Mouse (Mus musculus) A20 (cell line): ENCODE results near the gene Mrtfa.

Experiments used
- DNase-seq: peaks from one replicate; pipeline ENCODE4 v3.0.0-alpha.2; 2011; ENCODE audit warnings: low read depth, low spot score

Mrtfa gene

GRCm38 (mm10) chr15:81197197-81197596 is 6.6 kb upstream of the Mrtfa start:
- no peak for DNase-seq

GRCm38 (mm10) chr15:81195447-81195846 is 4.9 kb upstream of the Mrtfa start:
- DNase-seq: no peak

GRCm38 (mm10) chr15:81194791-81195190 is 4.2 kb upstream of the Mrtfa start:
- DNase-seq: no peak

GRCm38 (mm10) chr15:81192858-81193257 is 2.3 kb upstream of the Mrtfa start:
- no peak for DNase-seq

GRCm38 (mm10) chr15:81192316-81192715 is 1.8 kb upstream of the Mrtfa start:
- DNase-seq: no peak

GRCm38 (mm10) chr15:81191303-81191702 is 746 bp upstream of the Mrtfa start:
- no peak for DNase-seq

- peak; percentile 68 for DNase-seq
These were observed 437 bp downstream of the Mrtfa start for GRCm38 (mm10) chr15:81190011-81190629.

- no peak for DNase-seq
These were observed 1.5 kb downstream of the Mrtfa start for GRCm38 (mm10) chr15:81189061-81189460.

GRCm38 (mm10) chr15:81184913-81185312 is 5.6 kb downstream of the Mrtfa start:
- no peak for DNase-seq

GRCm38 (mm10) chr15:81181233-81181632 is 9.3 kb downstream of the Mrtfa start:
- DNase-seq: peak; percentile 55

GRCm38 (mm10) chr15:81179523-81179922 is 11.0 kb downstream of the Mrtfa start:
- DNase-seq: no peak

GRCm38 (mm10) chr15:81178703-81179102 is 11.9 kb downstream of the Mrtfa start:
- DNase-seq: no peak

- no peak for DNase-seq
These were observed 12.7 kb downstream of the Mrtfa start for GRCm38 (mm10) chr15:81177860-81178259.

- no peak for DNase-seq
These were observed 14.9 kb downstream of the Mrtfa start for GRCm38 (mm10) chr15:81175633-81176032.

GRCm38 (mm10) chr15:81172259-81172658 is 18.3 kb downstream of the Mrtfa start:
- DNase-seq: no peak

GRCm38 (mm10) chr15:81168735-81169134 is 21.8 kb downstream of the Mrtfa start:
- DNase-seq: no peak

GRCm38 (mm10) chr15:81167831-81168230 is 22.7 kb downstream of the Mrtfa start:
- no peak for DNase-seq

- DNase-seq: no peak
These were observed 24.3 kb downstream of the Mrtfa start for GRCm38 (mm10) chr15:81166291-81166690.

GRCm38 (mm10) chr15:81164560-81165310 is 25.8 kb downstream of the Mrtfa start:
- no peak for DNase-seq

- no peak for DNase-seq
These were observed 29.0 kb downstream of the Mrtfa start for GRCm38 (mm10) chr15:81161571-81161970.

- DNase-seq: no peak
These were observed 29.9 kb downstream of the Mrtfa start for GRCm38 (mm10) chr15:81160677-81161076.

- no peak for DNase-seq
These were observed 31.3 kb downstream of the Mrtfa start for GRCm38 (mm10) chr15:81159212-81159611.

- no peak for DNase-seq
These were observed 31.9 kb downstream of the Mrtfa start for GRCm38 (mm10) chr15:81158517-81159120.
